Mouse (Mus musculus): ENCODE measurements around the gene Tgoln1. TPM values are rescaled to one million over a fixed set of nuclear protein-coding genes. Genes with fewer than 3 reads are reported as not detected.

Gene Tgoln1
- polyA plus RNA-seq, 1 experiment from 2014 or later, result 120 TPM

- H3K9me3 ChIP-seq (ENCODE audit: low read length), result no peaks in the 10 kb centered on the region
- peak overlapping the region; percentile 82 for H3K27ac ChIP-seq (ENCODE audit: low read length)
- no peaks in the 10 kb centered on the region for H3K27me3 ChIP-seq (replicated peaks; ENCODE audit: insufficient read depth, low read length)
- DNase-seq (ENCODE audit: low spot score), result no peak
- no peaks in the 10 kb centered on the region for H3K36me3 ChIP-seq (ENCODE audit: insufficient read depth, low read length)
- ATAC-seq, result no peak
- H3K4me3 ChIP-seq (ENCODE audit: low read depth, low read length), result no peak overlapping the region
- H3K9ac ChIP-seq (replicated peaks; ENCODE audit: low read depth), result no peak overlapping the region
- 73% methylated on average over 7 of the region's 7 CpGs for WGBS
- H3K4me2 ChIP-seq (replicated peaks; ENCODE audit: low read depth, low read length), result 0 out of 2 replicates have a peak overlapping the region, but pooled peaks have one; percentile 48
- peaks cover 37% of the 10 kb centered on the region for H3K4me1 ChIP-seq (ENCODE audit: insufficient read depth, low read depth, low read length)
- TF ChIP-seq CTCF (IDR thresholded peaks at IDR 0.05) (no peak), EP300 (IDR thresholded peaks at IDR 0.05) (no peak)
These were observed 39.2 kb upstream of the Tgoln1 start for GRCm38 (mm10) chr6:72656053-72656442.

- Histone ChIP-seq H3K36me3 (ENCODE audit: insufficient read depth, low read length) (no peaks in the 10 kb centered on the region), H3K9me3 (ENCODE audit: low read length) (no peaks in the 10 kb centered on the region), H3K4me1 (ENCODE audit: insufficient read depth, low read depth, low read length) (peaks cover 31% of the 10 kb centered on the region), H3K4me2 (replicated peaks; ENCODE audit: low read depth, low read length) (peak overlapping the region; percentile 48), H3K27me3 (replicated peaks; ENCODE audit: insufficient read depth, low read length) (no peaks in the 10 kb centered on the region), H3K9ac (replicated peaks; ENCODE audit: low read depth) (no peak overlapping the region), H3K27ac (ENCODE audit: low read length) (peak overlapping the region; percentile 82), H3K4me3 (ENCODE audit: low read depth, low read length) (peak overlapping the region; percentile 19; the same call in 1 of the 2 replicates)
- DNase-seq (ENCODE audit: low spot score) (peak; percentile 89), ATAC-seq (peak; percentile 46)
- 33% methylated on average over 20 of the region's 20 CpGs for WGBS
- TF ChIP-seq EP300 (IDR thresholded peaks at IDR 0.05), result peak; percentile 71
- TF ChIP-seq CTCF (IDR thresholded peaks at IDR 0.05), result no peak
These were observed 38.7 kb upstream of the Tgoln1 start for GRCm38 (mm10) chr6:72655309-72656052.

DNA sequence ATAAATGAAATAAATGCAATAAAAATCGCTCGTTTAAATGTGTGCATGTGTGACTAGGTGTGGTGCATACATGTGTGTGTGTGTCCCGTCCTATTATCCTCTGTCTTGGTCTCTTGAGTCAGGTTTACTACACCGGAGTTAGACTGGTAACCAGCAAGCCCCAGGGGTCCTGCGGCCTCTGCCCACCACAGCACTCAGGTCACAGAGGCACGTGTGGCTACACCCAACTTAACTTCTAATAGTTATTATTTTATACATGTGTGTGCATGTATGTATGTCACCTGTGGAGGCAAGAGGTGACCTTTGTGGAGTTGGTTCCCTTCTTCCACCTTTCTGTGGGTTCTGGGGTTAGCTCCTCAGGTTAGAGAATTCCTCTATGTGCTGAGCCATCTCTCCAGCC lies 37.6 kb upstream of the Tgoln1 start:
- H3K4me2 ChIP-seq (replicated peaks; ENCODE audit: low read depth, low read length), result no peak overlapping the region
- WGBS, result 94% methylated on average over 6 of the region's 6 CpGs
- no peaks in the 10 kb centered on the region for H3K36me3 ChIP-seq (ENCODE audit: insufficient read depth, low read length)
- no peaks in the 10 kb centered on the region for H3K9me3 ChIP-seq (ENCODE audit: low read length)
- TF ChIP-seq EP300 (IDR thresholded peaks at IDR 0.05) (no peak), CTCF (IDR thresholded peaks at IDR 0.05) (no peak)
- no peak for DNase-seq (ENCODE audit: low spot score)
- no peaks in the 10 kb centered on the region for H3K27me3 ChIP-seq (replicated peaks; ENCODE audit: insufficient read depth, low read length)
- ATAC-seq, result no peak
- H3K9ac ChIP-seq (replicated peaks; ENCODE audit: low read depth), result no peak overlapping the region
- no peak overlapping the region for H3K4me3 ChIP-seq (ENCODE audit: low read depth, low read length)
- H3K4me1 ChIP-seq (ENCODE audit: insufficient read depth, low read depth, low read length), result peaks cover 25% of the 10 kb centered on the region
- H3K27ac ChIP-seq (ENCODE audit: low read length), result peak overlapping the region; percentile 82

GRCm38 (mm10) chr6:72653419-72653818 lies 36.6 kb upstream of the Tgoln1 start:
- ATAC-seq, result peak; percentile 85
- Histone ChIP-seq H3K4me2 (replicated peaks; ENCODE audit: low read depth, low read length) (no peak overlapping the region), H3K27ac (ENCODE audit: low read length) (peak overlapping the region; percentile 82), H3K9ac (replicated peaks; ENCODE audit: low read depth) (no peak overlapping the region), H3K4me1 (ENCODE audit: insufficient read depth, low read depth, low read length) (peaks cover 25% of the 10 kb centered on the region), H3K27me3 (replicated peaks; ENCODE audit: insufficient read depth, low read length) (no peaks in the 10 kb centered on the region), H3K36me3 (ENCODE audit: insufficient read depth, low read length) (no peaks in the 10 kb centered on the region), H3K9me3 (ENCODE audit: low read length) (no peaks in the 10 kb centered on the region), H3K4me3 (ENCODE audit: low read depth, low read length) (no peak overlapping the region)
- WGBS, result 26% methylated on average over 7 of the region's 7 CpGs
- TF ChIP-seq CTCF (IDR thresholded peaks at IDR 0.05) (no peak), EP300 (IDR thresholded peaks at IDR 0.05) (peak; percentile 77)
- peak; percentile 94 for DNase-seq (ENCODE audit: low spot score)

GRCm38 (mm10) chr6:72650338-72650851 lies 33.6 kb upstream of the Tgoln1 start:
- Histone ChIP-seq H3K9me3 (ENCODE audit: low read length) (no peaks in the 10 kb centered on the region), H3K27ac (ENCODE audit: low read length) (peak overlapping the region; percentile 74), H3K27me3 (replicated peaks; ENCODE audit: insufficient read depth, low read length) (no peaks in the 10 kb centered on the region), H3K4me1 (ENCODE audit: insufficient read depth, low read depth, low read length) (peaks cover 14% of the 10 kb centered on the region), H3K36me3 (ENCODE audit: insufficient read depth, low read length) (no peaks in the 10 kb centered on the region), H3K9ac (replicated peaks; ENCODE audit: low read depth) (no peak overlapping the region), H3K4me3 (ENCODE audit: low read depth, low read length) (no peak overlapping the region), H3K4me2 (replicated peaks; ENCODE audit: low read depth, low read length) (no peak overlapping the region)
- DNase-seq (ENCODE audit: low spot score) (peak; percentile 91), ATAC-seq (peak; percentile 66)
- WGBS, result 43% methylated on average over 10 of the region's 10 CpGs
- TF ChIP-seq CTCF (IDR thresholded peaks at IDR 0.05) (peak; percentile 48), EP300 (IDR thresholded peaks at IDR 0.05) (peak; percentile 86; the same call in 1 of the 2 replicates)

DNA sequence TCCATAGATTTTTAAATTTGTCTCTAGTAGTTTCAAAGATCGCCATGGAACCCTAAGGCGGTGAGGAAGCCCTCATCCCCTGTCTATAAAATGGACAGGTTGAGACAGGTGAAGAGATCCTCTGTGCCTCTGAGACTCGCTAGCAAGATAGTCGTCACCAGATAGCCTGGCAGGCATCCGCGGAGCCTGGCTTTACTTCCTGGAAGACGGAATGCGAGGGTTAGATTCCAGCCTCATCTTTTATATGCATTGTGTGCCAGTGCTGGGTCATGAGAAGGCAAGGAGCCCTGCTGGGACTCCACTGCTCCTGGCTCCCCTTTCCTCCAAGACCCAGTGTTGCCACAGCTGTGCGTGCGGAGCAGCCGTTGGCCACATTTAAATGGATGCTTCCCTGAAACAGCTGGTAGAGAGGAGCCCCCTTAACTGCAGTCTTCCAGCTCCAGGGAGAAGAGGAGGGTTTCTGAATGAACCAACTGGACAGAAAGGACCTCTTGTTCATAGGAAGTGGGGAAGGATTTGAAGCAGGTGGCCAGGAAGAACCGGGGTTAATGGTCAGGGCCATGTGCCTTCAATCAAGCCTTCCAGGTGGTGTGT lies 31.3 kb upstream of the Tgoln1 start:
- no peaks in the 10 kb centered on the region for H3K27me3 ChIP-seq (replicated peaks; ENCODE audit: insufficient read depth, low read length)
- no peaks in the 10 kb centered on the region for H3K9me3 ChIP-seq (ENCODE audit: low read length)
- H3K36me3 ChIP-seq (ENCODE audit: insufficient read depth, low read length), result no peaks in the 10 kb centered on the region
- DNase-seq (ENCODE audit: low spot score) (no peak), ATAC-seq (no peak)
- TF ChIP-seq CTCF (IDR thresholded peaks at IDR 0.05), result no peak
- no peak overlapping the region for H3K4me2 ChIP-seq (replicated peaks; ENCODE audit: low read depth, low read length)
- H3K4me1 ChIP-seq (ENCODE audit: insufficient read depth, low read depth, low read length), result no peaks in the 10 kb centered on the region
- WGBS, result 76% methylated on average over 12 of the region's 12 CpGs
- H3K27ac ChIP-seq (ENCODE audit: low read length), result no peak overlapping the region
- no peak overlapping the region for H3K4me3 ChIP-seq (ENCODE audit: low read depth, low read length)
- no peak overlapping the region for H3K9ac ChIP-seq (replicated peaks; ENCODE audit: low read depth)
